Mouse (Mus musculus) heart, adult 2 months (tissue): ENCODE results near the gene 9930111J21Rik2. TPM values are rescaled to one million over a fixed set of nuclear protein-coding genes. Genes with fewer than 3 reads are reported as not detected.
"Not testable (repeated sequence)": the region's sequence is repeated elsewhere in the genome, so short reads cannot be mapped to it uniquely, and the experiment has no call there.

ENCODE experiments used
- DNase-seq, 2 experiments: peaks; one replicate each; pipeline ENCODE4 v3.0.0; 2021
- H3K27ac ChIP-seq: fragments of 200-600 bp; 2 replicates; pipeline ENCODE4 v1.8.1; 2022
- H3K27me3 ChIP-seq: fragments of 200-500 bp; 2 replicates; pipeline ENCODE4 v1.6.1; 2012; ENCODE audit warnings: mild to moderate bottlenecking, low read length, inconsistent platforms, mixed read lengths; ENCODE audit not compliant: control insufficient read depth, insufficient read depth
- H3K36me3 ChIP-seq: fragments of 200-500 bp; 2 replicates; pipeline ENCODE4 v1.6.1; 2012; ENCODE audit warnings: low read length, inconsistent platforms; ENCODE audit not compliant: control insufficient read depth, insufficient read depth
- H3K4me1 ChIP-seq: fragments of 200-500 bp; 2 replicates; pipeline ENCODE4 v1.6.1; 2011; ENCODE audit warnings: low read length; ENCODE audit not compliant: control insufficient read depth, insufficient read depth
- H3K4me3 ChIP-seq: fragments of 200-600 bp; 2 replicates; pipeline ENCODE4 v1.8.1; 2022
- H3K79me2 ChIP-seq: fragments of 200-500 bp; replicated peaks from 2 replicates; pipeline ENCODE4 v1.6.1; 2012; ENCODE audit warnings: mild to moderate bottlenecking, inconsistent platforms, low read length, moderate library complexity, mixed read lengths; ENCODE audit not compliant: control insufficient read depth, insufficient read depth
- H3K9ac ChIP-seq: fragments of 200-500 bp; 2 replicates; pipeline ENCODE4 v1.6.1; 2012; ENCODE audit warnings: low read depth, mild to moderate bottlenecking, control low read depth, inconsistent platforms, low read length, mixed read lengths
- POLR2A ChIP-seq: fragments of 200-500 bp; IDR thresholded peaks from 2 replicates; pipeline ENCODE4 v1.6.1; 2011; ENCODE audit warnings: mild to moderate bottlenecking, low read depth, low read length, control low read depth; ENCODE audit not compliant: insufficient read depth
- WGBS: fragments of 180-500 bp; shearing (Covaris S2); methylation state at CpG from one replicate; pipeline ENCODE4 v1.1.7; 2018; 5-methylcytosine and 5-hydroxymethylcytosine counted together
- intact Hi-C: fragments of 180-260 bp; cut with DNase I; formaldehyde crosslinking; loops from one replicate; pipeline ENCODE4 v1.15.1; 2025
- polyA plus RNA-seq: library from polyadenylated mRNA; depleted of rRNA; stranded (reverse); fragments of >200 nt; gene quantifications from 2 replicates; pipeline ENCODE4 v1.2.3, GENCODE M21; 2012
- total RNA-seq, 2 experiments: library from RNA; stranded (reverse); gene quantifications; 2 replicates each; pipeline ENCODE4 v1.2.3; 2021

The 9930111J21Rik2 gene
- total and polyA plus RNA-seq, 3 experiments: 1.9 to 7.1 (median 5.5) TPM

DNA sequence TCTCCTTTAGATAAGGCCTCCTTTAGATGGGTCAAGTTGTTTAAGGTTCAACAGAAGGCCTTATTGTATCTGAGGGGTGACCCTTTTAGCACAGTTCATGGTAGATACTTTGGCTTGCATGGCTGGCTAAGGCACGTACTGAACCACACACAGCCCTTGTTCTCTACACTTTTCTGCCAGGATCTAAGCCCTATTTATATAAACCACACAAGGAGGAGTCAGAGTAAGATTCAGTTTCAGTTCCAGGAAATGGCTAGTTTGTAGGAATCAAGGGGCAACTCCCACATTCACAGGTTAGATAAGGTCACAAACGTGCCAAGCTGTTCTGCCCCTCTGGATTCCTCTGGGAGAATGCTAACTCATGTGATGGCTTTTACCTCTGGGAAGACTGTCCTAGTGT lies 57.0 kb downstream of the 9930111J21Rik2 start, which contains the start of gene Tgtp1:
Gene Tgtp1, minus strand, starts transcription at position 155 of the 400 bp plus-strand sequence.
- DNase-seq, intact Hi-C loops: not testable (repeated sequence)
- WGBS: 35% methylated on average over 2 of the region's 2 CpGs

DNA sequence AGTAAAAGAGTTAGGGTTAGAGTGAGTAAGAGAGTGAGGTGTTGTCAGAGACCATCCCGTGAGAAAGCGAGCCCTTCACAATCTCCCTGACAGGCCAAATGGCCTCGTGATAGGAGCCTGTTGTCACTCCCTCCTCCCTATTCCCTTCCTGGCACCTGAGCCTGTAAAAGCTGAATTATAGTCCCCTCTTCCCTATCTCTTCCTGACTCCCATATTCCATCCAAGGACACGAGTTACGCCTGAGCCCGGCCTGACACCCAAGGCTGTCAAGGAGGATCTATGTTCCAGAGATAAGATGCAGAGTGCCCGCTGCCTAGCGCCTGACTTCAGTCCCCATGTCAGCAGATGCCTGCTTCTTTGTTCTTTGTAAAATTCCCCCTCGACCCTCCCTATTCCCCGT lies 57.7 kb downstream of the 9930111J21Rik2 start:
- WGBS: 46% methylated on average over 10 of the region's 10 CpGs
- H3K4me1 ChIP-seq, H3K9ac ChIP-seq, H3K27ac ChIP-seq, DNase-seq, H3K4me3 ChIP-seq, H3K36me3 ChIP-seq, H3K27me3 ChIP-seq, H3K79me2 ChIP-seq, intact Hi-C loops: not testable (repeated sequence)

More for the DNA sequence above, 57.0 kb downstream of the 9930111J21Rik2 start, which contains the start of gene Tgtp1:
- not testable (repeated sequence) for H3K9ac ChIP-seq, H3K4me1 ChIP-seq, H3K36me3 ChIP-seq, H3K4me3 ChIP-seq, H3K79me2 ChIP-seq, H3K27me3 ChIP-seq
- peak within 1 kb of the TSS; percentile 38; the same call in 1 of the 2 replicates for H3K27ac ChIP-seq
- TF ChIP-seq POLR2A: peak; percentile 55

DNA sequence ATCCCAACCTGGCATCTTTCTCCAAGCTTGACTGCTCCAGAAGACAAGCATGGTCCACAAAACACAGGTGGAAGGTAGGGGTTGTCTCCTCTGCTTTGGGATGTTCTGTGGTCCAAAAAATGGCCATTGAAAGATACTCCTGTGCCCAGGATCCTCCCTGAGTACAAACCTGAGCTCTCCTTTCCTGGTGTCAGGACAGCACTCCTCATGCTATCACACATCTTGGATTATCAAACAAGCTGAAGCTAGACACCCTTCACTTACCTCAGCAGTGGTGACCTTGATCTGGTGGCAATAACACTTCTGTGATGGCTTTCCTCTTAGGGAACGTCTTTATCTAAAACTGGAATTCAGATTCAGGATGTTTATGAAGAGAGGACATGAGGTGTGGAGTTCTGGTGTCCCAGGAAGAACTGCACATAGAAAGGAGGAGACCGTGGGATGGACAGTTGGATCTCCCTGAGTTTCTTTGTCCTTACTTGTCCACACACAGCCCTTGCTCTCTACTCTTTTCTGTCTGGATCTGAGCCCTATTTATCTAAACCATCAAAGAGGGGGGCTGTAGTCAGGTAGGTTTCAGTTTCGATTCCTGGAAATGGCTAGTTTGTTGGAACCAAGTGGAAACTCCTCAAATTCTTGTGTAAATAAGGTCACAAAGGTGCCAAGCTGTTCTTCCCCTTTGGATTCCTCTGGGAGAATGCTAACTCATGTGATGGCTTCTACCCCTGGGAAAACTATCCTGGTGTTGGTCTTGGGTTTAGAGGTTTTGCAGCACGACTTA lies 59.1 kb downstream of the 9930111J21Rik2 start, which contains the start of gene Gm12185:
Gene Gm12185, minus strand, starts transcription at position 487 of the 781 bp plus-strand sequence.
- peak; percentile 41; the same call in 1 of the 2 replicates for TF ChIP-seq POLR2A
- H3K4me1 ChIP-seq, H3K9ac ChIP-seq, DNase-seq, H3K36me3 ChIP-seq, H3K27me3 ChIP-seq, H3K79me2 ChIP-seq: not testable (repeated sequence)
- Histone ChIP-seq H3K27ac (peak within 1 kb of the TSS; percentile 91), H3K4me3 (peak within 1 kb of the TSS; percentile 23; the same call in 1 of the 2 replicates)
- intact Hi-C loops: loop anchor here (1.0 kb wide), 1 partner anchor 118 kb away; no protein-coding TSS in a partner anchor
- WGBS: 32% methylated on average over 4 of the region's 4 CpGs

DNA sequence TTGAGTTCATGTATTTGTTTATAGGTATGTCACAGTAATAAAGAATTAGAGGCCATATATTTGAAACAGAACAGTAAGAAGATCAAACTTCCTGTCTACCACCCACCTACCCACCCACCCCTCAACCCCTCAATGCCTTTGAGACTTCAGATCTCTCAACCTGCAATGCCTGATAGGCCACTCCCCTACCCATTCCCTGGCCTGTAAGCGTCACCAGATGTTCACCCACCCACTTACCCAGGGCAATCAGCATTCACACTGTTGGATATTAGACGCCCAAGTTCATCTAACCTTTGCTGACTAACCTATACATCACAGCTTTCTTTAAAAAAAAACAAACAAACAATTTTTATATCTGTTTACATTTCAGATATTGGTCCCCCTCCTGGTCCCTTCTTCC lies 61.1 kb downstream of the 9930111J21Rik2 start:
- H3K79me2 ChIP-seq, intact Hi-C loops, H3K27me3 ChIP-seq, H3K4me1 ChIP-seq, H3K36me3 ChIP-seq, DNase-seq, H3K9ac ChIP-seq, H3K4me3 ChIP-seq, H3K27ac ChIP-seq: not testable (repeated sequence)
- 65% methylated on average over 2 of the region's 2 CpGs for WGBS

DNA sequence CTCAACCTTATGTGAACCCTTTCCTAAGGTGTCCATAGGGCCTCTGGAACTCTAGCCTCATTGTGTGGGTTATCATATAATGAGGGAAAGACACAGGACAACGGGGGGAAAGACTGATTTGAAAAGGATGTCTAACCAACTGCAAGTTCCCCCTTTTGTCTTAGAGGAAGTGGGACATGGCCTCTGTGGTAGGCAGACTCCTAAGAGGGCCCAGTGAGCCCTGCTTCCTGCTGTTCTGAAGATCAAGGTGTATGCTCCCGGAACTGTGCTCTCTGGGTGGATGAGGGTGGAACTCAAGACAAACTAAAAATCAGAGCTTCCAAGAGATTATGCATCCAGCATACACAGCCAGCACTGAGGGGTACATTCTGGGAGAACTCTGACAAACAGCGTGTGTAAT lies 62.8 kb downstream of the 9930111J21Rik2 start:
- H3K27ac ChIP-seq, intact Hi-C loops, H3K4me3 ChIP-seq, H3K4me1 ChIP-seq, H3K27me3 ChIP-seq, H3K36me3 ChIP-seq, DNase-seq, H3K9ac ChIP-seq, H3K79me2 ChIP-seq: not testable (repeated sequence)
- 57% methylated on average over 2 of the region's 3 CpGs for WGBS

DNA sequence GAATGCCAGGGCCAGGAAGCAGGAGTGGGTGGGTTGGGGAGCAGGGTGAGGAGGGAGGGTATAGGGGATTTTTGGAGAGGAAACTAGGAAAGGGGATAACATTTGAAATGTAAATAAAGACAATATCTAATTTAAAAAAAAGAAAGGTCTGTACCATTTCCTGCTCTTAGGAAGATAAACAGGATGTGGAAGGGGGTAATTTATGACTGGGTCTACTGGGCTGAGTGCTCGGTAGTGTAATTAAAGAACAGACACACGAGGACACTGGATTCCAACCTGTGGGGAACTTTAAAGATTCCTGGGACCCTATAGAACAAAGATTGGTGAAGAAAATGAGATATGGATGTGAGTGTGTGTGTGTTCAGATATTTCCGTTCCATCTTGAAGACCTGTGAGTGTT lies 68.2 kb downstream of the 9930111J21Rik2 start:
- H3K4me1 ChIP-seq, H3K36me3 ChIP-seq, H3K79me2 ChIP-seq, H3K9ac ChIP-seq, H3K27ac ChIP-seq, H3K27me3 ChIP-seq, DNase-seq, intact Hi-C loops, H3K4me3 ChIP-seq: not testable (repeated sequence)
- WGBS: no CpG with 5 or more reads among the region's 3 CpGs

DNA sequence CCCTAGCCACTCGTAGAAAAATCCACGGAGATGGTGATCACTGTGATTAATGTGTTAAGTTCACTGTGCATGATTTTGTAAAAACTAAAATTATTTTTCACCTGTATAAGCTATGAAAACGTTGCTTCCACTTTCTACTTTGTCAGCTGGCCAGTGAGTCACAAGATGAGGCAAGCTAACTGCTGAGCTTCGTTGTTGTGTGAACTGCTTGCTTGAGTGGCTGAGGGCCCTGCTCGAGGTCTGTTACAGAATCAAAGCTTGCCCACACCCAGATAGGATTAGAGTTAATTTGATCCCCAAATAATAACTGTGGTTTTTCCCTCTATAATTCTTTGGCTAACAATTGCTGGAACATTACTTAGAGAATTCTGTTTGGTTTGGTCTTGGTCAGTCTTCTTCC lies 71.0 kb downstream of the 9930111J21Rik2 start:
- H3K27me3 ChIP-seq, DNase-seq: not testable (repeated sequence)

DNA sequence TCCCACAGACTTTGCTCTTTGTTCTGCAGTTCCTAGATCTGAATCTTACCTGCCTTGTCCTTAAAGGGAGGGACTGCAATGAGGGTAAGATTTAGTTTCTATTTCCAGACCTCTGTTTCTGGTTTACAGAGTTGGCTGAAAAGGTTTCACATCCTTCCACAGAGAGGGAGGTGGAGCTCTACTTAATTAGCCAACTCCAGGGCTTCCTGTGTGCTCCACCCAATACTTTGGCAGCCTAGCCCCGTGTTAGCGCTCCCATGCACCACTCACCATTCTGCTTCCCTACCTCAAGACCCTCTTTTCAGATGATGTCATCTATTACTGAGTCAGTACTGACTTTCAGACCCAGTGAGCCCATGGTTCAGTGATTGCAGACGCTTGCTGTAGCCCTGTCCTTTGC lies 71.8 kb downstream of the 9930111J21Rik2 start, which contains the start of gene 9930111J21Rik1:
Gene 9930111J21Rik1, minus strand, starts transcription at position 148 of the 400 bp plus-strand sequence.
- H3K4me1 ChIP-seq, H3K27me3 ChIP-seq, H3K9ac ChIP-seq, H3K79me2 ChIP-seq, H3K36me3 ChIP-seq, DNase-seq, H3K27ac ChIP-seq, intact Hi-C loops, H3K4me3 ChIP-seq: not testable (repeated sequence)
- WGBS: no CpG with 5 or more reads among the region's 3 CpGs

More for the DNA sequence above, 71.0 kb downstream of the 9930111J21Rik2 start:
- H3K9ac ChIP-seq, H3K79me2 ChIP-seq, H3K36me3 ChIP-seq, H3K27ac ChIP-seq, H3K4me1 ChIP-seq, H3K4me3 ChIP-seq, intact Hi-C loops: not testable (repeated sequence)
- no CpG with 5 or more reads among the region's 5 CpGs for WGBS

DNA sequence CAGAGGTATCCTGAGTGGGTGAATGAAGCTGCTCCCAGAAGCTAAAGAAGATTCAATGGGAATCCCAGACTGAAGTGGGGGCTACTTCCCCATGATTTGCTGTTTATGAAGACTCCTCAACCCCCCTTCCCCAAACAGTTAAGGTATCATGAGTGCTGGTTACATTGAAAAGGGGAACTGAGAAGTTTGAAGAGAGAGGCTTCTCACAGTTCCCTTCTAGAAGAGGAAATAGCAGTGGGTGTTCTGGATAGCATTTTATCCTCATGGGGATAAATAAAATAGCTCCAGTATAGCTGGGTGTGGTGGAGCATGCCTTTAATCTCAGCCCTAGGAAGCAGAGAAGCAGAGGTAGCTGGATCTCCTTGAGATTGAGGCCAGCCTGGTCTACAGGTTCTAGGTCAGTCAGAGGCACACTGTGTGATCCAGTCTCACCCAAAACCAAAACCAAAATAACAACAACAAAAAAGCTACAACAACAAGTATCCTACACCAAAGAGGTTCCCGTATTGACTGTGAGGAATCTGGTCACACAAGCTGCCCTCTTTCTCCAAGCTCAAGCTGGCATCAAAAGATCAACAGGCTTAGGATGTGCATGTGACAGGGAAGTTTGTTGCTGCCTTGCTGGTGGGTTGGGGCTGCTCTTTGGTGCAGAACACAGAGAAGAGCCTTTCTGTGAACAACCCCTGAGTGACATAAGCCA lies 72.7 kb downstream of the 9930111J21Rik2 start, which contains the start of gene Olfr56:
Gene Olfr56, plus strand, starts transcription at position 650 of the 700 bp plus-strand sequence.
- H3K4me1 ChIP-seq, H3K79me2 ChIP-seq, H3K9ac ChIP-seq, intact Hi-C loops, H3K4me3 ChIP-seq, H3K27ac ChIP-seq, DNase-seq, H3K36me3 ChIP-seq, H3K27me3 ChIP-seq: not testable (repeated sequence)
- no CpG with 5 or more reads among the region's 1 CpGs for WGBS
